Mouse (Mus musculus) WW6 (cell line): ENCODE results near the gene Iqschfp.

Experiments used
- DNase-seq: peaks from one replicate; pipeline ENCODE4 v3.0.0-alpha.2; 2013; ENCODE audit warnings: low read depth, low spot score

Gene Iqschfp

GRCm38 (mm10) chr3:68572249-68573225 is 680.5 kb downstream of the Iqschfp start:
- peak; percentile 45 for DNase-seq

- no peak for DNase-seq
These were observed 681.2 kb downstream of the Iqschfp start for GRCm38 (mm10) chr3:68573226-68573624.

DNA sequence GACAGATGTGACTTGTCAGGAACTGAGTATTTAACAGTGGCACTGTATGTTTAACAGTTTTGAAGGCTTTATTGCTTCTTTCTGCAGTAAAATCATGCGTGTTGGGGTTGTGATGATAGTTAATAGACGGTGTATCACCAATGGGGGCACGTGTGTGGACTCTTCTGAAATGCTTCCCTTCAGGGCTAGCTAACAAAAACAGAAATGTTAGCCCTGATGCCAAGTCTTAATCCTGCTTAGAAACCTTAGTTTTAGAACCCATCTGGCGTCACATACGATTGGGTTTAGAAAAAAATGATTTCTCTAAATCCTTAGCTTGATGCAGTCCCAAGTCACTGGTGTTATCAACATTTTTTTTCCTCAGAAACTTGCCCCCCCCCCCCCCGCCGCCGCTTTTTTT is 682.1 kb downstream of the Iqschfp start:
- DNase-seq, result no peak

GRCm38 (mm10) chr3:68574565-68574964 is 682.5 kb downstream of the Iqschfp start:
- DNase-seq, result no peak

DNA sequence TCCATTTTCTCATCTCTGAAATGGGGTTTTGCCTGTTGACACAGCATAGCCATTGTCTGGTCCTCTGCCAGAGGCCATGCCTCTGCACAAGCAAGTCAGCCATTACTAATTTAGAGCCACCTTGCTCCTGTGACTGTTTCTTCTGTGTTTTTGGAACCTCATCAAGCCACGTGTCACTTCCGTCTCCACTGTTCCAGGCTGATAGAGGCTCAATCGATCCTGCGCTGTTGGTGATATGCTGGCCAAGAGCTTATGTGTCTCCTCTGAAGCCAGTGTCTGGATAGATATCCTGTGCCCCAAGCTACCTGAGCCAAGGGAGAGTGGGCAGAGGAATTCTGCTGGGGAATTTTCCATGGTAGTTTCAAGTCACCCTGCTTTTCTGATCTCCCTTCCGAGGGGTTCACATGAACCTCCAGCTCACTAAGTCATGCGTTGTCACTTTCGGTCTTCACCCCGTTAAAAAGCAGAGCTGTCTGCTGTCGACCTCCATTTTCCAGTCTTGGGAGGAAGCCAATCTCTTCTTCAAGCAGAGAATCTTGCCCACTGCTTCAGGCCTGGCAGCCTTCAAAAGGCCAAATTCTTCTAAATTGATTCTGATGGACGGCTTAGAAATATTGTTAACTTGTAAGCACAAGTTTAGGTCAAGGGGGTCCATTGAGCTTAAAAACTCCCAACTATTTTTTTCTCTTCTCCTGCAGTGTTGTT is 683.8 kb downstream of the Iqschfp start:
- DNase-seq, result no peak

- DNase-seq, result no peak
These were observed 684.4 kb downstream of the Iqschfp start for GRCm38 (mm10) chr3:68576431-68576830.

GRCm38 (mm10) chr3:68576948-68577347 is 684.9 kb downstream of the Iqschfp start:
- DNase-seq, result no peak

GRCm38 (mm10) chr3:68581591-68581990 is 689.6 kb downstream of the Iqschfp start:
- DNase-seq, result peak; percentile 47

DNA sequence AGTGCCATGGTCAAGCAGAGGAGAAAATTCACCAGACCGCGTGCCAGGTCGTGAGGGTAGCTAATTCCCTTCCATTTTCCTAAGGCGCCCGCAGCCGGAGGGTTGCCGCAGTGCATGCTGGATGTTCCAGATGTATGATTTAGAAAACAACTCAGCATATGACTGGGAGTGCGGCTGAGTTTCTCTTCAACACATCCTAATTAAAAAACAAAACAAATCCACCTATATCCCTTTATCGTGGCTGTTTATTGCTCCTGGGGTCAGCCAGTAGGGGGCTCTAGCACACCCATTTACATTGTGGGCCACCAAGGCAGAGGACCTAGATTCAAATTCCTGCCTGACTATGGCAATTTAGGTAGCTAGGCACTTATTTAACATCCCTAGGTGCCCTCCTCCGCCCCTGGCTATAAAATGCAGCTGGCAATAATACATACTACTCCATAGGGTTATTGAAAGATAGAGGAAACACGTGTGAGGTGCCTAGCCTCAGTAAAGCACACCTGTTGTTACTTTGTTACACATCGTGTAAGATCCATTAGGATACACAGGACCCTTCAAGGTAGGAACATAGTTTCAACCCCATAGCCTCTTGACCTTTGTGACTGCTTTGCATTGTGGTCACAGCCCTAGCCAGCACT is 690.2 kb downstream of the Iqschfp start:
- DNase-seq, result no peak

GRCm38 (mm10) chr3:68583031-68583693 is 691.1 kb downstream of the Iqschfp start:
- no peak for DNase-seq

DNA sequence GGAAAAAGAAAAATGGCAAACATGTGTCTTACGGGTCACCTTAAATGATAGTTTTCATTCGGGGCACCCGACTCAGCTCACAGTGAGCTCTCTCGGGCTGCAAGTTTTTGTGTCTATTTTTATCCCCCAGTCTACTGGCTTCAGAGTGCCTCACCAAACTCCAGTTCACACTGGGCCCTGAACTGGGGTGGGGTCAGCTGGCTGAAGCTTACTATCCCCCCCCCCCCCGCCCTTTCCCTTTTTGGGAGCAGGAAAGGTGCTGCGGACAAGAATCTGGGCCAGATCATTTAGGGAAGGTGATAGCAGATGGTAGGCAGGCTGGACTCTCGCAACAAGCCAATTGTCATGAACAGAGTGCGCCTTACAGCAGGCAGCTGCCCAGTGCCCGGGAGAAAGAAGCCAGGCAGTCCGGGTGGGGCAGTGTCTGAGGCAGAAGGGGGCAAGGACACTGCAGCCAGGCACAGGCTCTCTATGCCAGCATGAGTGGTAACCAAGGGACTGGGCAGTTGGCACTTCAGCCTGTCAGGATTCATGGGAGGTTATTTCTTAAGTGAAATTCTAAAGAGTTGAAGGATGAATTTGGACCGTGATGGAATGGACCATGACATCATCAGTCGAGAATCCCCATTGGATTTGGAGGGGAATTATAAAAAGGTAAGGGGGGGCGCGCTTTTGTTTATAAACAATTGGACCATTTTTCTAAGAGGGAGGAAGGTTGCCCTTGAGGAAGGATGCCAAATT is 691.9 kb downstream of the Iqschfp start:
- no peak for DNase-seq

GRCm38 (mm10) chr3:68585213-68585612 is 693.2 kb downstream of the Iqschfp start:
- no peak for DNase-seq

DNA sequence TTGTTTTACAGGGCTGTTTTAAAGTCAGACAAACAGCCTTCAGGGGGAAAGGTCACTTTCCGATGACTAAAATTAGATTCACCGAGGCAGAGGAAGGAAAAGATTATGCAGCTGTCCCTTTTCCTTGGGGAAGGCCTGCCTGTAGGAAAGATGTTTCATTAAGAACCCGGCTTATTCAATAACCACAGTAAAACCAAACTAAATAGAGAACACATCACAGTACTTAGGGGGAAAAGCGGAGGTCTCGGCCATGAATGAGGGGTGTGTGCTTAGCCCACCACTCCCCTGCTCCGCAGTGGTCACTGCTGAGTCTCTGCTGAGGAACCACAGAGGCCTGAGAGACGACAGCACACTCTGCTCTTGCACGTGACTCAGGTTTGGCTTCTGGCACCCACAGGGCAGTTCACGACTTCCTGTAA is 694.6 kb downstream of the Iqschfp start:
- no peak for DNase-seq

- no peak for DNase-seq
These were observed 695.7 kb downstream of the Iqschfp start for GRCm38 (mm10) chr3:68587567-68588245.

GRCm38 (mm10) chr3:68589220-68589840 is 697.3 kb downstream of the Iqschfp start:
- no peak for DNase-seq

DNA sequence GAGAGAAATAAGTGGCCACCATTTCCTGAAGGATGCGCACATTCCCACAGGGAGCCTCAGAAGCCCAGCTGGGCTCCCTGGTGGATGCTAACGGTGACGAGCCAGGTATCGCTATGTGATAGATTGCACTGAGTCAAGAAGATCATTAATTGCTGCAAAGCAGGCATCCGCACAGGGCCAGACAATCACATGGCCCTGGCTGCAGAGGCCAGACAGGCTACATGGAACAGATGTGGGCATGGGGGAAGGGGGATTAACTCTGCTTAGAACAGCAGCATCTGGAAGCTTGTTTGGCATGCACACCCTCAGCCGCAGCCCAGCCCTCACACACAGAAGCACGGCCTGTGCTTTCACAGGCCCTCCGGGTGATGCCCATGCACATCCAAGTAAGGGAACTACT is 698.4 kb downstream of the Iqschfp start:
- no peak for DNase-seq

- no peak for DNase-seq
These were observed 700.5 kb downstream of the Iqschfp start for GRCm38 (mm10) chr3:68592575-68592974.

DNA sequence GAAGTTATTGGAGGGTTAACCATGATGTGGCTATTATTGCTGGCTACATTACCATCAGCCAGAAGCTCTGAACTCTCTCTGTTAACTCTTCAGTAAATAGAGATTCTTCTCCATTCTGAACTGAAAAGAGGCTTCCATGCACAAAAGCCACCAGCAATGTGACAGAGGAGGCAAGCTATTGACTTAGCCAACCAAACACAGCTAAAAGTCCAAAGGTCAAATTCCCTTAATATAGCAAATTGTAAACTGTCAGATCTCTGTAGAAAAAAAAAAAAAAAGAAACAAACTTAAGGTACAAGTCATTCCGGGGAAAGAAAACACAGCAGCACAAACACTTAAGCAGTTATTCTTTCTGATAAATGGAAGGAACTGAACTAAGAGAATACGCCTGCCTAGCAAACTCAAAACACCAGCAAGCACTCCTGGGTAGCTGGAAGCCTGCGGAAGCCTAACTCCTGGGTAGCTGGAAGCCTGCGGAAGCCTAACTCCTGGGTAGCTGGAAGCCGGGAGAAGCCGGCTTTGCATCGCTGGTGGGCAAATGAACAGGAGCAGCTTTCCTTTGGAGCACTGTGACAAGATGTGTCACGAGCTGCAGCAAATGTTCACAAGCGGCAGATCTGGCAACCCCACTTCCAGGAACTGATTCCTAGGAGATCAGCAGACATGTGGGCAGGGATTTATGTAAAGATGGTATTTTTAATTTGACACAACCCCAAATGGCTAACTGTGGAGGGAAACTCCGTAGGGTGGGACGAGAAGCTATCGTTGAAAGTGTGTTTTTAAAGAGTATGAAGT is 701.2 kb downstream of the Iqschfp start:
- DNase-seq, result no peak

DNA sequence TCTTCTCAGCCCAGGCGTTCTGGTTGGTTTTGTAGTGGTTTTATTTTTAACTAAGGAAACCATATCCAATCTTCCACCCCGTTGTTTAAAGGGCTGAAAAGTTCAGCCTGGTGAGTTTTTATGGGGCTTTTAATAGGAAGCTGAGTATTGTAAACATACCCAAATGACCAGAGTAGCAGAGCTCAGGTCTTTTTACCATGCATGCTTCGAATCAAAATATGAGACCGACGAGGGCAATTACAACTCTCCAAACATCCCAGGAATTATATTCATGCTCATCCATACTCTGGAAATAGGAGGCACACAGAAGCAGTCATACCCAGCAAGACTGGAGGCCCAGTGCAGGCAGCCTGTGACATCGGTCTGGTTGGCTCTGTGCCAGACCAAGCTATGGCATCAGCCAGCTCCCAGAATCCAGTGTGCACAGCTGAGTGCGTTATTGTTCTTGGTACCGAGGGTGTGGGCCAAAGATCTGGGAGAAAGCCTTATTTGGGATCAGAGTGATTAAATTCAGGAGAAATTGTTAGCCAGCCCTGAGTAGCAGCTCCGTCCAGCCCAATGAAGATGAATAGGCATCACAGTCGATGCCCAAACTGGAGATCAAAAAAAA is 703.4 kb downstream of the Iqschfp start:
- DNase-seq, result no peak
